Mouse (Mus musculus) megakaryocyte-erythroid progenitor cell, adult 5-6 weeks (primary cell): ENCODE measurements around the gene Cyp2j9. TPM values are rescaled to one million over a fixed set of nuclear protein-coding genes. Genes with fewer than 3 reads are reported as not detected.

Experiments used
- total RNA-seq, 2 experiments: library from RNA; stranded (forward) in 1 of 2; stranded (reverse) in 1 of 2; fragments of 200-1000, 215-1000 nt in 1 of 2; fragments of >200 nt in 1 of 2; fragmentation: Nextera tagmentation in 1 of 2; gene quantifications; 2 replicates each; pipeline ENCODE4 v1.2.3; 2014 to 2017

Cyp2j9 gene
- total RNA-seq, 2 experiments from 2014 or later, result 1.6 TPM; not detected in 1

Other genes starting within 250 kb of the Cyp2j9 start
- gene Cyp2j11, start 242.9 kb downstream of the Cyp2j9 start, total RNA-seq (2014; fragmentation: Nextera tagmentation), result not detected in 2 replicates
- gene Cyp2j11, start 242.9 kb downstream of the Cyp2j9 start, total RNA-seq (2017), result not detected in 2 replicates
- not detected in 2 replicates for gene Cyp2j8, start 84.2 kb downstream of the Cyp2j9 start, total RNA-seq (2014; fragmentation: Nextera tagmentation)
- not detected in 2 replicates for gene Cyp2j8, start 84.2 kb downstream of the Cyp2j9 start, total RNA-seq (2017)
- 0.67 TPM in 1 of 2 replicates, not detected in the other for gene Cyp2j6, start 37.9 kb downstream of the Cyp2j9 start, total RNA-seq (2014; fragmentation: Nextera tagmentation)
- gene Cyp2j6, start 37.9 kb downstream of the Cyp2j9 start, total RNA-seq (2017), result 0.47 and 1.1 TPM in 2 replicates
- not detected in 2 replicates for gene Cyp2j5, start 72.6 kb upstream of the Cyp2j9 start, total RNA-seq (2014; fragmentation: Nextera tagmentation)
- not detected in 2 replicates for gene Cyp2j5, start 72.6 kb upstream of the Cyp2j9 start, total RNA-seq (2017)
- not detected in 2 replicates for gene Gm12695, start 193.6 kb upstream of the Cyp2j9 start, total RNA-seq (2014; fragmentation: Nextera tagmentation)
- not detected in 2 replicates for gene Gm12695, start 193.6 kb upstream of the Cyp2j9 start, total RNA-seq (2017)